ENCODE assay signal across 16 mouse cellular contexts in genomic region chr4:136027416-136028131, GRCm38 (mm10). TPM values are rescaled to one million over a fixed set of nuclear protein-coding genes. Genes with fewer than 3 reads are reported as not detected.
DNase-seq lines count a peak whose midpoint lies in the region; ATAC-seq and TF ChIP-seq lines count a peak whose summit lies in the region.
"Had no signal": no experiment of that assay in that cellular context is flagged by ENCODE, and none has a peak within 500 bp of the region (broad histone marks: within the 10 kb centered on the region; RNA-seq: fewer than 3 reads in every experiment).

No protein-coding gene starts in this region.

- TF ChIP-seq POLR2A in thymus, adult 2 months (IDR thresholded peaks at IDR 0.05; ENCODE audit: control insufficient read depth, extremely low read depth, insufficient read depth, low read length, poor library complexity), result no peak

- H3K4me1 ChIP-seq in heart, embryonic 16.5 days (ENCODE audit: control insufficient read depth, insufficient read depth, low read length), result peaks cover 7% of the 10 kb centered on the region
- peaks cover 31% of the 10 kb centered on the region for H3K4me1 ChIP-seq in thymus, adult 2 months (replicated peaks; ENCODE audit: control insufficient read depth, insufficient read depth, low read length)
- peaks cover 14% of the 10 kb centered on the region for H3K4me1 ChIP-seq in forebrain, embryonic 13.5 days

- H3K9ac ChIP-seq in heart, embryonic 16.5 days (ENCODE audit: low read length), result no peak overlapping the region
- H3K9ac ChIP-seq in forebrain, embryonic 13.5 days, result no peak overlapping the region
- H3K9ac ChIP-seq: hindbrain, embryonic 12.5 days had no signal

- H3K27ac ChIP-seq in heart, embryonic 16.5 days (ENCODE audit: low read length), result peak overlapping the region; percentile 36; the same call in 1 of the 2 replicates
- H3K27ac ChIP-seq in thymus, adult 2 months (ENCODE audit: control insufficient read depth, insufficient read depth, low read length), result peak overlapping the region; percentile 87
- no peak overlapping the region for H3K27ac ChIP-seq in forebrain, embryonic 13.5 days
- H3K27ac ChIP-seq: hindbrain, embryonic 12.5 days; left cerebral cortex, adult 2 months; stomach, postnatal 0 days had no signal

- H3K36me3 ChIP-seq in heart, embryonic 16.5 days (ENCODE audit: control insufficient read depth, insufficient read depth), result no peaks in the 10 kb centered on the region
- H3K36me3 ChIP-seq in thymus, adult 2 months (ENCODE audit: control insufficient read depth, insufficient read depth, low read length), result no peaks in the 10 kb centered on the region
- no peaks in the 10 kb centered on the region for H3K36me3 ChIP-seq in forebrain, embryonic 13.5 days (ENCODE audit: poor library complexity, severe bottlenecking)
- H3K36me3 ChIP-seq: hindbrain, embryonic 12.5 days had no signal

- H3K27me3 ChIP-seq in heart, embryonic 16.5 days (ENCODE audit: control insufficient read depth, insufficient read depth, low read length), result no peaks in the 10 kb centered on the region
- H3K27me3 ChIP-seq in thymus, adult 2 months (ENCODE audit: control insufficient read depth, insufficient read depth, low read length), result no peaks in the 10 kb centered on the region
- H3K27me3 ChIP-seq in forebrain, embryonic 13.5 days, result no peaks in the 10 kb centered on the region
- H3K27me3 ChIP-seq: hindbrain, embryonic 12.5 days had no signal

- H3K4me2 ChIP-seq in heart, embryonic 16.5 days (ENCODE audit: low read depth, low read length), result no peak overlapping the region
- no peak overlapping the region for H3K4me2 ChIP-seq in forebrain, embryonic 13.5 days
- H3K4me2 ChIP-seq: hindbrain, embryonic 12.5 days had no signal

- no peak overlapping the region for H3K4me3 ChIP-seq in heart, embryonic 16.5 days (ENCODE audit: low read length)
- H3K4me3 ChIP-seq in thymus, adult 2 months (ENCODE audit: control insufficient read depth, insufficient read depth, low read length), result peak overlapping the region; percentile 58; the same call in 1 of the 2 replicates
- no peak overlapping the region for H3K4me3 ChIP-seq in forebrain, embryonic 13.5 days
- H3K4me3 ChIP-seq: hindbrain, embryonic 12.5 days; left cerebral cortex, adult 2 months had no signal

- DNase-seq in heart, postnatal 14 days, result no peak
- DNase-seq in thymus, adult 2 months, result no peak
- DNase-seq in thymus, adult 18-20 months, result no peak
- DNase-seq in kidney, postnatal 25 days, result peak; percentile 37 to 60
- DNase-seq in yolk sac, embryonic 10.5 days (ENCODE audit: low spot score), result no peak
- no peak for DNase-seq in frontal cortex, postnatal 25 days (ENCODE audit: low spot score in 2 of 2)
- DNase-seq: cerebellum, adult 2 months; embryo, embryonic 11 days; right cerebral cortex, postnatal 25 days had no signal

- no peak for TF ChIP-seq CTCF in thymus, adult 2 months (IDR thresholded peaks at IDR 0.05; ENCODE audit: borderline replicate concordance, control insufficient read depth, extremely low read depth, insufficient read depth, low read length, poor library complexity)

- 66% methylated on average over 8 of the region's 8 CpGs for WGBS in heart, embryonic 16.5 days
- WGBS in thymus, adult 2 months, result 68% methylated on average over 8 of the region's 8 CpGs
- 86% methylated on average over 8 of the region's 8 CpGs for WGBS in forebrain, embryonic 13.5 days

- intact Hi-C loops in heart, postnatal 14 days (cut with DNase I), result no loop called here

- no peaks in the 10 kb centered on the region for H3K9me3 ChIP-seq in heart, embryonic 16.5 days (replicated peaks; ENCODE audit: control insufficient read depth, low read length)
- H3K9me3 ChIP-seq in forebrain, embryonic 13.5 days (replicated peaks), result no peaks in the 10 kb centered on the region
- H3K9me3 ChIP-seq: hindbrain, embryonic 12.5 days had no signal

- no peak for ATAC-seq in heart, embryonic 16.5 days (replicated peaks; ENCODE audit: extremely low read depth, insufficient read depth, low FRiP score)
- no peak for ATAC-seq in forebrain, embryonic 13.5 days
- ATAC-seq: activated CD4-positive, CD25-positive, alpha-beta regulatory T cell, adult 4 months; intestine, postnatal 0 days had no signal

RNA-seq across cellular contexts. Expression of gene Eloa, which starts 6.0 kb away (rescaled TPM):
- polyA plus RNA-seq in heart, embryonic 16.5 days (2015; fragmentation: Nextera tagmentation; extraction: Ambion mirVana), result 31.7 and 34.6 TPM in 2 replicates
- 10 to 100 TPM; 29.9 to 31.2 TPM for total RNA-seq in heart, postnatal 14 days (2021)
- polyA plus RNA-seq in thymus, adult 2 months (2012; rRNA removed), result 18.6 and 20.4 TPM in 2 replicates
- polyA plus RNA-seq in forebrain, embryonic 13.5 days (2015; fragmentation: Nextera tagmentation; extraction: Ambion mirVana), result 29.1 and 30.9 TPM in 2 replicates

RNA-seq across cellular contexts. Expression of gene Rpl11, which starts 25.7 kb away (rescaled TPM):
- polyA plus RNA-seq in heart, embryonic 16.5 days (2015; fragmentation: Nextera tagmentation; extraction: Ambion mirVana), result 211 and 253 TPM in 2 replicates
- total RNA-seq in heart, postnatal 14 days (2021), result 100 to 1,000 TPM; 257 to 279 TPM
- 418 and 466 TPM in 2 replicates for polyA plus RNA-seq in thymus, adult 2 months (2012; rRNA removed)
- 383 and 388 TPM in 2 replicates for polyA plus RNA-seq in forebrain, embryonic 13.5 days (2015; fragmentation: Nextera tagmentation; extraction: Ambion mirVana)

RNA-seq across cellular contexts. Expression of gene Pithd1, which starts 40.5 kb away (rescaled TPM):
- 45.1 and 64.5 TPM in 2 replicates for polyA plus RNA-seq in heart, embryonic 16.5 days (2015; fragmentation: Nextera tagmentation; extraction: Ambion mirVana)
- total RNA-seq in heart, postnatal 14 days (2021), result 10 to 100 TPM; 17.0 to 19.4 TPM
- 140 and 171 TPM in 2 replicates for polyA plus RNA-seq in thymus, adult 2 months (2012; rRNA removed)
- 50.9 and 53.6 TPM in 2 replicates for polyA plus RNA-seq in forebrain, embryonic 13.5 days (2015; fragmentation: Nextera tagmentation; extraction: Ambion mirVana)

RNA-seq across cellular contexts. Expression of gene Lypla2, which starts 55.1 kb away (rescaled TPM):
- 73.2 and 77.3 TPM in 2 replicates for polyA plus RNA-seq in heart, embryonic 16.5 days (2015; fragmentation: Nextera tagmentation; extraction: Ambion mirVana)
- total RNA-seq in heart, postnatal 14 days (2021), result 10 to 100 TPM; 37.5 to 37.8 TPM
- 214 and 224 TPM in 2 replicates for polyA plus RNA-seq in thymus, adult 2 months (2012; rRNA removed)
- 163 and 173 TPM in 2 replicates for polyA plus RNA-seq in forebrain, embryonic 13.5 days (2015; fragmentation: Nextera tagmentation; extraction: Ambion mirVana)

Comparison
In these comparisons a context has a peak if more than half of its experiments do, and no peak if none do; other contexts are left out.
1. DNase-seq: peak in kidney, postnatal 25 days (2 of 2); none in heart, postnatal 14 days (0 of 2), thymus, adult 2 months (single experiment), thymus, adult 18-20 months (0 of 2), yolk sac, embryonic 10.5 days (single experiment) and frontal cortex, postnatal 25 days (0 of 2).